Mouse (Mus musculus): ENCODE measurements around the gene Spp2.
A peak's percentile ranks its signal among the peaks of the same experiment; 100 is the strongest.

Spp2 gene

DNA sequence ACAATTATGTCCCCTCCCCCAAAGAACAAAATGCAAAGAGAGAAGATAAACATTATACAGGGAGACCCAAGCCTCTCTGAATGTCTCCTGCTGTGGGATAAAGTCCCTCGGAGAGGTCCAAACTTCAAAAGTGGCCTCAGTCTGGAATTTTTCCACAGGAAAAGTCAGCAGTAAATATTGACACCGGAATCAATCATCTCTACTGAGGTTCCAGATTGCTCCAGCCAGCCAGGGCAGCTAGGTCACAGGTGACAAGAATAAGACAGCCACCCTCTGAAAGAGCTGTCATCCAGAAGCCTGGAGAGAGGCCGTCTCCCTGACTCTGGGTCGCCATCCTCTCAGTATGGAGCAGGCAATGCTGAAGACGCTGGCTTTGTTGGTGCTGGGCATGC, at the start of gene Spp2:
Spp2 (plus strand) TSS at position 155 of the 392 bp plus-strand sequence.
- DNase-seq (ENCODE audit: low read depth, low spot score): no peak

DNA sequence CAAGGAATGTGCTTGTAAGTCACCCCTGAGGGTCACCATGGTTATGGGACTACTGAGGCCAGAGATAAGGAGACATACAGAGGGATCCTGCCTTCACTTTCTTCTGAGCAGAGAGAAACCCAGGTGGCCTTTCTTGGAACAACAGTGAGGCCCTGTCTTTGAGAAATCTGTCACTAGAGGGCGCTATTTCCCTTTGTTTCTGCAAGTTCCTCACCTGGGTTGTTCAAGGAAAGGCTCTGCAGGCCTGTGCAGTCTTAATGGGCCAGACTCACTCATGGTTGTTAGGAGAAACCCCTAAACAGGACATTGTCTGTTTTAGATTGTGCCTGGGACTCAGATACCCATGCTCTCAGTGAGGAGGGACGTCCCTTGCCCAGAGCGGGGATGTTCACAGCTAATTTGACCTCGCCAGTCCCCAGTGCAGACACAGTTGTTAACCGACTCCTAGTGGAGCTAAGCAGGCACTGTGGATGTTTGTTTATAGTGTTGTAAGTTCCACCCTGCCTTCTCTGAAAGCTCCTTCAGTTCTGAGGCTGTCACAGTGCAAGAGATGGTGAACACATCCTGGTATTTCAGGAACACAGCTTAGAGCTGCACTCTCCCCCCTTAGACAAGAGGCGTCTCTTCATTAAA, 49.2 kb upstream of the Spp2 start:
- DNase-seq (ENCODE audit: low read depth, low spot score): peak; percentile 47

DNA sequence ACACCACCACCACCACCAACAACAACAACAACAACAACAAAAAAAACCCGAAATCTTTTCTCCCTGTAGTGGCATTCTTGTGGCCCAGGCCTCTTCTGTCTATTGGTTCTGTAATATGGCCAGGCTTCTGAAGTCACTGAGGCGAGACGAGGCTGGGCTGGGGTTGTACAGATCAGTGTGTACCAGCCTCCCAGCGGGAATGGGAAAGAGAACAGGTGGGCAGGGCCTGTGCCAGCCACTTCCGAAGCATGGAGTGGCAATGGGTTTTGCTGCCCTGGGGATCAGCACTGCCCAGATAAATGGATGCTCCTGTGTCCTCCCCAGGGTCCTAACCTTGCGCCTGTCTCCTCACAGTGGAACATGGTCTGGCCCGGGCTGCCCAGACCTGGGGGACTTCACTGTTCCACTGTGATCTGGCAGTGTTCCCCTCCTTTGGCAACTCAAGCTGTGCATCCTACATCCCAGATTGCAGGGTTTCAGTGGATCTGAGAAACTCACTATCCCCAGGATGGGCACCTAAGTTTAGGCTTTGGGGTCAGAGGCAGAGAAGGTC, 48.6 kb upstream of the Spp2 start:
- DNase-seq (ENCODE audit: low read depth, low spot score): no peak

DNA sequence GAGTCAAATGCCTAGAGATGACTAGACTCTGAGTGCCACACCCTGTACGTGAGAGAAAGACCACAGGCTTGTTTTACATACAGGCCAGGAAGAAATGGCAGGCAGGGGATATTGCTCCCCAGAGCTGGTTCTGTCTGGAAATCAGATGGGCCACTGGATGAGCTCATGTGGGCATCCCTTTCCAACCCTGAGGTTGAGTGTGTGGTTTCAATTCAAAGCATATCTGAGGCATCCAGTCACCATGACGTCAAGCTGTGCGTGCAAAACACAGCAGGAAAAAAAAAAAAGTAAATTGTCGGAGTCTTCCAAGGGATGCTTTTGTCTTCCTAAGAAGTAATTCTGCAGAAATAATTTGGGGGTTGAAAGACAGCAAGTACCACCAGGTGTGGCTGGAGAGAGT, 45.7 kb upstream of the Spp2 start:
- DNase-seq (ENCODE audit: low read depth, low spot score): no peak

GRCm38 (mm10) chr1:88366881-88367644, 39.7 kb upstream of the Spp2 start:
- DNase-seq (ENCODE audit: low read depth, low spot score): no peak

DNA sequence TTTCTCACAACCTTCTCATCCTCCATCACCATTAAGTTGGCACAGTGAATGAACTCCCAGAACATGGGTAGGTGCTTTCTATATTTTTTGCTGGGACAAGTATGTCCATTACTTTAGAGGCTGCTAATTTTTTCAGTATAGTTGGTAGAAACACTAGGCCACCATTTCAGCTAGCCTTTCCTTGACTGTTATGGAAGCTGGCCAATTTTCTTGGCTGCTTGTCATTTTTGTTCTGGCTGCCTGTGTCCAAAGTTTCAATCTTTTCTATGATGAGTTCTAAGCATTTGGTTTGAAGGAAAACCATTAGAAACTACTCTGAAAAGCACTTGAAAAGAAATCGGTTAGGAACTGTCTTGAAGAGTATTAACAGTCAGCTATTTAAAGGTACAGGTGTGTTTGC, 28.3 kb upstream of the Spp2 start:
- DNase-seq (ENCODE audit: low read depth, low spot score): no peak

- DNase-seq (ENCODE audit: low read depth, low spot score): no peak
Observed at GRCm38 (mm10) chr1:88391632-88392031, 15.1 kb upstream of the Spp2 start.

DNA sequence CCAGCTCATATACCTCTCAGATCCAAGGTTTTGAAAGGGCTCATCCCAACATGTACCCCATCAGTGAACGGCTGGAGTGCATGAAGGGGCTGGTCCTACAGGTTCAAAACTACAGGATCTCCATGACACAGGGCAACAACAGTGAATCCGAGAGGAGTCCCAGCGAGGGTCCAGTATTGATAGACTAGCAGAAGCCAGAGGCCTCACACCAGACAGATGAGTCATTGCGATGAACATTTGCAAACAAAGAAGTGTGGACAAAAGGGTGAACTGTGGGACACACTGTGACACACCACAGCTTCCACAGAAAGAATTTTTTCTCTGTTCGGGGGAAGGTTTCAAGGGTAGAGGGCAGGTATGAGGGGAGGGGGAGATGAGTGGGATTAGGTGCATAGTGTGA, 13.4 kb upstream of the Spp2 start:
- DNase-seq (ENCODE audit: low read depth, low spot score): no peak

GRCm38 (mm10) chr1:88403378-88403777, 3.4 kb upstream of the Spp2 start:
- no peak for DNase-seq (ENCODE audit: low read depth, low spot score)

- no peak for DNase-seq (ENCODE audit: low read depth, low spot score)
Observed at GRCm38 (mm10) chr1:88406078-88406806, 519 bp upstream of the Spp2 start.

- no peak for DNase-seq (ENCODE audit: low read depth, low spot score)
Observed at GRCm38 (mm10) chr1:88408340-88408739, 1.6 kb downstream of the Spp2 start.

DNA sequence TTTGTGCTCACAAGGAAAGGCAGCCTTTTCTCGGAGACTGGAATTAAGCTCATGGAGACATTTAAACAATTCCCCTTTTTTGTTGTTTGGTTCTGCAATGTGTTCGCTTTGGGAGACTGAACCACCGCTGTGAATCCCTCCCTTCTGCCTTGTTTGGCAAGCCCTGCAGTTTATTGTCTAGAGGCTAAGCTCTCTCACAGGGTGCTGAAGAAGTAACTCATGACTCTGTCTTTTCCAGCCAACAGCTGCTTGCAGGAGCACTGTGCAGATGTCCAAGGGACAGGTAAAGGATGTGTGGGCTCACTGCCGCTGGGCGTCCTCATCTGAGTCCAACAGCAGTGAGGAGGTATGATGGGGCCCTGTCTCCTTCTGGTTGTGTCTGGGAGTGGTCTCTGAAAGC, 5.3 kb downstream of the Spp2 start:
- DNase-seq (ENCODE audit: low read depth, low spot score): no peak

- no peak for DNase-seq (ENCODE audit: low read depth, low spot score)
Observed at GRCm38 (mm10) chr1:88418943-88419342, 12.2 kb downstream of the Spp2 start.

DNA sequence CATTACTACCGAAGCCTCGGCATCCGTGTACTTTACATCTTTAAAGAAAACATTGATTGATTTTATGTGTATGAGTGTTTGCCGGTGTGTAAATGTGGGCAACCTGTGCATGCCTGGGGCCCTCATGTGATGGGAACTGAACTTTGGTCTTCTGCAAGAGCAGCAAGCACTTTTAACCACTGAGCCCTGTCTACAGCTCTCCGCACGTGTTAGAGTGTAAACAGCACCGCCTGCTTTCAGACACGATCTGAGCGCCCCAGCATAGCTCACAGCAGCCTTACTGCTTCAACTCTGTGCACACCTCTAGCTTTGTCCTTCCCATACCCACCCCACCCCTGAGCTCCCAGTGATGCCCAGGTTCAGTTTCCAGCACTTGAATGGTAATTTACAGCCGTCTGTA, 15.3 kb downstream of the Spp2 start:
- DNase-seq (ENCODE audit: low read depth, low spot score): no peak

GRCm38 (mm10) chr1:88422846-88423395, 16.2 kb downstream of the Spp2 start:
- DNase-seq (ENCODE audit: low read depth, low spot score): no peak

DNA sequence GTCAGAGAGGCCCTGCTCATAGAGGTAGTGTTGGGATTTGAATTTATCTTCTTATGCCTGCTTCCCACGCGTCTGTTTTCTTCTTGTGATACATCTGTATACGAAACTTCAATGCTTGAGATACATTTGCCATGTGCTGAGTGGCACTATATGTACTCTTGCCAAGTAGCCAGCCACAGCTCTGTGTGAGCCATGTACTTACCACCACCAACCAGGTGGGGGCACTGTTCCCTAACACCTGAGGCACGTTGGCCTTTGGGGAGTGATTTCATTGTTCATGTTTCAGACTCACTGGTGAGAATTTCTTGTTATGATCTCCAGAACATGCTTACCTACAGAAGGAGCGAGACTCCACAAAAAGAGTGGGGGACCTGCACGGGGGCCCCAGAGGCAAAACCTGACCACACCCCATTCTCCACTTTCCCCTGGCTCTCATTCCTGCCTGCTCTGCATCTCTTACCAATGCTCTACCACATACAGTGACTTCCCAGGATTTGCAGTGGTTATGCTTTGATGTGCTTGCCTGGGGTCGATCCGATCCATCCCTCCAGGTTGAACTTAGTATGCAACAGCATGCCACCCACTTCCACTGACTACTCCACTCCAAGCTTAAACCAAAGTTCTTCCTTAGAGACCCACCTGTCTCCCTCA, 18.0 kb downstream of the Spp2 start:
- DNase-seq (ENCODE audit: low read depth, low spot score): peak; percentile 73

DNA sequence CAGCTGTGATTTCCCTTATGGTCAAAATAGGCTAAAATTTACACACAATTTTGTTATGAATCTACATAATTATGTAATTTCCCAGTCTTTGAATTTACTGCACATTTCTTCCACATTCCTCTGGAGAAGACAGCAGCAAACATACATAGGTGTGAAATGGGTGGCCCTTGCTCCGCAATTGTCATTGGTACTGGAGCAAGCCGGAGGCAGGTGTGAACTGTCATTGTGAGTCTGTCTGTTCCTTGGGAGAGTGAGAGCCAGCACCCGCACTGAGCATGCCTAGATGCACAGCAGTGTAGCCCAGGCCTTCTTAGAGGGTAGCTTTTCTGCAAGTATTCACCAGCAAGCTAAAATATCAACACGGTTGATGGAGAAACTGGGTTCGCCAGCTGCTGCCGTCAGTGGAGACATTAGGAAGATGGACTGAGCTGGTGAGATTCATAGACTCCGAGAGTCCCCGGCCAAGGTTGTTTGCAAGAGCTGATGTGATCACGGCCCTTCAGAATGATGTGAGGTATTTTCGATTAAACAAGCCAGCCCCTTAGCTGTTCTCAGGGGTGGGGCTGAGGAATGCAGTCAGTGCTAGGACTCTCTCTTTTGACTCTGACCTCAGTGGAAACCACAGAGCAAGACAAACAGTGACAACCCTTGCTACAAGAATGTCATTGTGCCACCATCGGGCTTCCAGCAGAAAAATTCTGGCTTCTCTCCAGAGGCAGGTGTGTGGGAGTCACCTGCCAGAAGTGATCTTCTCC, 21.4 kb downstream of the Spp2 start:
- DNase-seq (ENCODE audit: low read depth, low spot score): no peak

GRCm38 (mm10) chr1:88429413-88429812, 22.7 kb downstream of the Spp2 start:
- no peak for DNase-seq (ENCODE audit: low read depth, low spot score)

DNA sequence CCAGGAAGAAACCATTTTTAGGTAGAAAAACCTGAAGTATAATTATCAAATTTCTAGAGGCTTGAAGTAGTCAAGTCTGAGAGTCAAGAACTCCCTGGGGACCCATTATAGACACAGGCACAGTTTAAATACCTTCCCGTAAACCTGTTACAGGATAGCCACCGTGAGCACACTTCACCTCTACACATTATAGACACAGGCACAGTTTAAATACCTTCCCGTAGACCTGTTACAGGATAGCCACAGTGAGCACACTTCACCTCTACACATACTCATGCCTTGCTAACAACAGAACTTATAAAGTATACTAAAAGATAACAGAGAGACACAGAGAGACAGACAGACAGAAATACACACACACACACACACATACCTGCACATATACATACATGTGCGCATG, 24.5 kb downstream of the Spp2 start:
- DNase-seq (ENCODE audit: low read depth, low spot score): no peak

DNA sequence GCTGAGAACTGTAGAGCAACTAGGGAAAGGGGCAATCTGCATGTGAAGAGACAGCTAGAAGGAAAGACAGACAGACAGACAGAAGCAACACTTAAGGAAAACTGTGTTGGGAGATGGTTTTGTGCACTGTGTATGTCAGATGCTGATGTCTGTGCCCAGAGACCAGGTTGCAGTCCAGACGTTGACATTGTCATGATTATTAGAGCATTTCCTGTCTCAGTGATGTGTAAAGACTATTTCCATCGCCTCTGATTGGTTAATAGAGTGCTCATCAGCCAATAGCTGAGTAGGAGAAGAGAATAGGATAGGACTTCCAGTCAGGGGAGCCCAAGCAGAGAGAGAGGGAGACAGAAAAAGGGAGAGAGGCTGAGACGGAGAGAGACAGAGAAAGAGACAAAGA, 25.8 kb downstream of the Spp2 start:
- DNase-seq (ENCODE audit: low read depth, low spot score): no peak
